Mouse (Mus musculus): Measurements from ENCODE around the gene Gstz1. TPM values are rescaled to one million over a fixed set of nuclear protein-coding genes. Genes with fewer than 3 reads are reported as not detected.
"Not testable (repeated sequence)": the region's sequence is repeated elsewhere in the genome, so short reads cannot be mapped to it uniquely, and the experiment has no call there.

Gene Gstz1
- polyA plus RNA-seq, 1 experiment: 749 TPM

DNA sequence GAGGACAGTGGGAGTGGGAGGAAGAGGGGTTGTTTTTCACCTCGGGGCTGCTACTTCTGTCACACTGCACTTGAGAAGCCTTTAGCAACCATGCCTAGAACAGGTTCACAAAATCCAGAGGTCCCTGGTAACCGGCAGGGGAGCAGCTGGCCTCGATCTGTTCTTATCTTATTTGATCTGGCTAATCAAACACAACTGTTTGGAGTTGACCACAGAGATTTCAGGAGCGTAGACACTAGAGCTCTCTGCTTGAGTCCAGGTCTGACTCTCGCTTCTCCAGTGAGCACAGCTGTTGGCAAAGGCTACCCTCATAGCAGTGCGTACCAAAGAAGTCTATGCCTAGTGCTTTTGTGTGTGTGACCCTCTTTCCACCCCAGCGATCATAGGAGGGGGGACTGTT, 11.1 kb downstream of the Gstz1 start:
- no peak for DNase-seq (ENCODE audit: low read depth)

- no peak for DNase-seq (ENCODE audit: low read depth)
Measured at GRCm38 (mm10) chr12:87160310-87160709, 13.3 kb downstream of the Gstz1 start.

DNA sequence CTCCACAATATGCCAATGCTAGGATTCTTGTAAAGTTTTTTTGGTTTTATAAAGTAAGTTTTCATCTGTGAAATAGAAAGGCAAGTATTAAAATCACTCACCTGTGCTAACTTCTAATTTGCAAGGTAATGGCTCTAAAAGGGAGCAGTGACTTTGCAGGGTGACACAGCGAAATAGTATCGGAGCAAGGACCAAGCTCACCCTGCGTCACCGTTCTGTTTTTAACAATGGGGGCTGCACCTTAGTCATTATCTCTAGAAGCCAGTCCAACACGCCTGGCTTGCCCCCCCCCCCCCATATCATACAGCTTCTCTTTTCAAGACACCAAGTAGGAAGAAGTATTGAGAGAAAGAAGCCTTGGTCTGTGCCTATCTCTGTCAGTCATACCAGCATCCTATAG, 13.8 kb downstream of the Gstz1 start:
- DNase-seq (ENCODE audit: low read depth): no peak

DNA sequence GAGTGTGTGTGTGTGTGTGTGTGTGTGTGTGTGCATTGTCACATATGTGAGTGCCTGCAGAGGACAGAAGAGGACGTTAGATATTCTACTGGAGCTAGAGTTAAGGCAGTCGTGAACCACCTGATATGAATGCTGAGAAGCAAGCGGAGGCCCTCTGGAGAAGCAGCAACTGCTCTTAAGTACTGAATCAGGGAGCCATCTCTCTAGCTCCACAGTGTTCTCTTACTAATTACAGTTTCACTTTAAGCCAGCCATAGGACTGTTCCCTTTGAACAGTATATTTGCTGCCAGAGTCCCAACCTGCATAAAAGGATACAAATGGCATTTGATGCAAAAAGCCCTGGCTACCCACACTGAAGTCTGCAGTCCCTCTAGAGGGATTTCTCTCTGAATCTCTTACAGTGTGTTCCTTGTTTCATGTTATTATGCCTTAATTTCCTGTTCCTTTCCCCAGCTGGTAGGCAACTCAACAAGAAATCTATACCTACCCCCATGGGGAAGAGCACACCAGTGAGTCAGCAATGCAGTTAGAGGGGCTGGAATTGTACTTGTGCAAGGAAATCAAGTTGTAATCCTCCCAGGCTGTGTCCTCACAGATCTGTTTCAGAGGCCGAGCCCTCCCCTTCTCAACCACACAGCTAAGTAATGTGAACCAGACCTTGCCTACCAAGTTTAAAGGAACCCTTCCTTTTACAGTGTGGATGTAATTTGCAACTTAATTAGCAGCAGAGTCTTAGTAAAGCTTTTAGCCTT, 28.4 kb downstream of the Gstz1 start:
- no peak for DNase-seq (ENCODE audit: low read depth)

DNA sequence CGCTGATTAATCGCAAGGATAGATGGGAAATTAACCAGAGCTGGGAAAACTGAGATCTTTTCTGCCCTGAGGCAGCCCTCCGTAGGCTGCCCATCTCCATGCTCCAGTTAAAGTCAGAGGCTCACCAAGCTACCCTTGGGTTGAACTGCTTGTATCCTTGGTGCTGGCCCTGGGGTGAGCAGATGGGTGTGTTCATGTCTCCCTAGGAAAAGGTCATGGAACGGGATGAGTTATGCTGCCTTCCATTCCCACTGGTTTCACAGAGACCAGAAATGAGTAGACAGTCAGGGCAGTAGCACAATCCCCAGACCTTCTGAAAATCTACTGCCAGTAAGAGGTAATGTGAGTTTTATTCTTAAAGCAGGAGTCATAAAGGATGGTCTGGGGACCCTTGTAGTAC, 30.7 kb downstream of the Gstz1 start:
- DNase-seq (ENCODE audit: low read depth): no peak

DNA sequence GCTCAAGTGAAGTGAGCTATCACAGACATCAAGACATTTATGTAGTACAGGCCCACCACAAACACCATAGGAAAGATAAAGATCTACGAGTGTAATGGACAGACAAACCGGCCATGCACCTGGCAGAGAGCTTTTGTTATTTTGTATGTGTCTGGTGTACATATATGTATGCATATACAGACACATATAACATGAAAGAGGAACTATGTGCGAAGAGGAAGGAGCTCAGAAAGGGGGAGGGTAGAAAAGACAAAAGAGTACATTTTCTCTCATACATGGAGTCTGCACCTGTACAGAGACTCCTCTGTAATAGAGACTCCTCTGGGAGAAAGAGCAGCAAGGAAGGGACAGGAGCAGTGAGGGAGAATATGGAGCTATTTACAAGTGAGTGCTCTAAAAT, 46.0 kb downstream of the Gstz1 start:
- no peak for DNase-seq (ENCODE audit: low read depth)

DNA sequence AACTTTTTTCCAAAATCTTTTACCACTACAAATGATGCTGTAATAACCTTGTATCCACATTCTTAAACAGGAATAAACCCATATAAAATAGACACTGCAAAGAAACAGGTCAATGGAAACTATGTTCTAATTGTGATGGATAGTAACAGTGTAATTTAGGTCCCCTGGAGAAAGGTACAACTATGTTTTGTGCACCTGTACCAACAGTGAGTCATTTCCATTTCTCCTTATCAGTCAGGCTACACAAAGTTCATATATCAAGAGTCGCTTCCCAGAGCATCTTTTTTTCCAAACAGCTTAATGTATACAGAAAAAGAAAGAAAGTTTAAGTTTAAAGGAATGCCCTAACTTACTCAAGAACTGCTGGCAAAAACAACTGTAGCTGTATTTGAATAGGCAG, 48.1 kb downstream of the Gstz1 start:
- no peak for DNase-seq (ENCODE audit: low read depth)

DNA sequence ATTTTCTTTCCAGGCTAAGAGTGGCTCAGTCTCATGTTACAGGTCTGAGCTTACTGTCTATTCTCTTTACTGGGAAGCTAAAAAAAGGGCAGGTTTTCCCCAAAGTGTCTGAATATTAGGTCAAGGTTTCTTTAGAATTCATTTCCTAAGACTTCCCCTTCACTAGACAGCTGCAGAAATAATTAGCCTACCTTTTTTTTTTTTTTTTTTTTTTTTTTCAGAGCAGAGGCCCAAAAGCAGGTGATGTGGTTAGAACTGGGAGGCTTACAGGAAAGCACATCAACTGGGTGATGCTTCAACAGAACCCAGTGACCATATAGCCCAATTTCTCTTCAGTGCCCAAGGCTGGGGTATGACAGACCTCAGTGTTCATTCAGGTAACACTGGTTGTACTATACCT, 49.3 kb downstream of the Gstz1 start:
- DNase-seq (ENCODE audit: low read depth): no peak

DNA sequence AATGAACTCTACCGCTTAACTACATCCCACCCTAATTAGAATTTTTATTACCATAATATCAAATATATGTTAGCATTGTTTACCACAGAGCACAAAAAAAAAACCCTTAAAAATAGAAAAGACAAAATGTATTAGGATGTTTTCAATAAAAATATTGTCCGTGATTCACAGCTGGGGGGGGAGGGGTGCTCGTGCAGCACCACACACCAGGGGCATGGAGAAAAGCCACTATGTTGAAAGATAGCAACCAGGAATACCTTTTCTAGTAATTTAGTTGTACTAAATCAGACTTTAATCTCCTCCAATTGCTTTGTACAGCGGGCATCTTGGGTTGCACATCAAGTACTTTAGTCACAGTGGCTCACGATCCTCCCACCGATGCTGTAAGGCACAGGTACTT, 51.8 kb downstream of the Gstz1 start:
- no peak for DNase-seq (ENCODE audit: low read depth)

GRCm38 (mm10) chr12:87199206-87199972, 52.4 kb downstream of the Gstz1 start, which contains the start of gene Samd15:
Samd15 (plus strand) TSS chr12:87199723.
- DNase-seq (ENCODE audit: low read depth): no peak

- no peak for DNase-seq (ENCODE audit: low read depth)
Measured at GRCm38 (mm10) chr12:87199973-87200586, 53.1 kb downstream of the Gstz1 start, which contains the start of gene Tmed8. Tmed8 (minus strand) TSS chr12:87200454.

- no peak for DNase-seq (ENCODE audit: low read depth)
Measured at GRCm38 (mm10) chr12:87201694-87202093, 54.7 kb downstream of the Gstz1 start.

DNA sequence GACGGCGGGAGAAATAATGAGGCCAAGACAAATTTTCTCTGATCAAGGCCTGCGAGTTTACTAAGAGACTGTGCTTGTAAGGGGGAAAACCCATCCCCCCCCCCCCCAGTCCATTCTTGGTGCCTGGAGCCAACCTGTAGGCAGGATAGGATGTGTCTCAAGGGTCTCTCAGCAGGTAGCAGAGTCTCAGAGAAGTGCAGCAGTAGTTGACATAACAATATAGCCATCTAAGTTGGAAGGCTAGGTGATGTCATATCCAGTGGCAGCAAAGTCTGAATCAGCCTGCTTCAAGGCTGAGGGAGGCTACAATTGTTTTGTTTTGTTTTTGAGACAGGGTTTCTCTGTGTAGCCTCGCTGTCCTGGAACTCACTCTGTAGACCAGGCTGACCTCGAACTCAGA, 58.8 kb downstream of the Gstz1 start:
- DNase-seq (ENCODE audit: low read depth): not testable (repeated sequence)

DNA sequence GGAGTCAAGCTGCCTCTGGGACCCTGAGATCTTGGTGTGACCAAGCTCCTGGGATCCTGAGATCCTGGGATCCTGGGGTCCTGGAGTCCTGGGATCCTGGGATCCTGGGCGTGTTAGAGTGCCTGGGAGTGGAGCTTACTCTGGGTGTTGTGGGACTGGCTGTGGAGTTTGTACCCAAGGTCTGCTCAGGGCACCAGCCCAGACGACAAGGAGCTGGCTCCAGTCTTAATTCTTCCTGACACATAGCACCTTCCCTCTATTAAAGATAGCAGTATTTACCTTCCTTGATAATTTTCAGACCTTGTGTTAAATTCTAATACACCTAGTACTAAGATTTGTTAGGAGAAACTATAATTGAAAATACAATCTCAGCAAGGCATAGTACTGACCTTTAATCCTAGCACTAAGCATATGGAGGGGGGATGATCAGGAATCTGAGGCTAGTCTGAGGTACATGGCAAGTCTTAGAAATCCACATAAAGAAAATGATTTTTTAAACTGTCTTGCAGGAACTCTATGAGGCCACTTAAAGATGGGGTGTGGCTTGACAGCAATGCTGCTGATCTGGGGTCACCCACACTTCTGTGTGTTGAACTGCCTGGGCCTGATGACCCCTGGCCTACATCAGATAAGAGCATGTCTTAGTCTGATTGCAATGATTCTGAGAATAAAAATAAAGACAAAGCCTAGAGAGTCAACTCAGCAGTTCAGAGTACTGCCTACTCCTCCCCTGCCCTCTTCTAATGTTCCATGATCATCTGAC, 66.1 kb downstream of the Gstz1 start:
- DNase-seq (ENCODE audit: low read depth): no peak

Other genes with a start within 250 kb of the Gstz1 start
- gene Cipc, start 200.1 kb upstream of the Gstz1 start, polyA plus RNA-seq (2012; rRNA removed): 41.0 and 44.5 TPM in 2 replicates
- not detected in 2 replicates for gene Zdhhc22, start 156.7 kb upstream of the Gstz1 start, polyA plus RNA-seq (2012; rRNA removed)
- gene Tmem63c, start 125.8 kb upstream of the Gstz1 start, polyA plus RNA-seq (2012; rRNA removed): 0.10 and 0.11 TPM in 2 replicates
- 1.6 and 1.7 TPM in 2 replicates for gene Ngb, start 44.6 kb upstream of the Gstz1 start, polyA plus RNA-seq (2012; rRNA removed)
- 12.6 and 16.3 TPM in 2 replicates for gene Pomt2, start 803 bp downstream of the Gstz1 start, polyA plus RNA-seq (2012; rRNA removed)
- 0.69 and 0.71 TPM in 2 replicates for gene Samd15, start 52.6 kb downstream of the Gstz1 start, polyA plus RNA-seq (2012; rRNA removed)
- 6.7 and 7.6 TPM in 2 replicates for gene Tmed8, start 53.3 kb downstream of the Gstz1 start, polyA plus RNA-seq (2012; rRNA removed)
- gene Noxred1, start 91.6 kb downstream of the Gstz1 start, polyA plus RNA-seq (2012; rRNA removed): 0.35 and 0.72 TPM in 2 replicates
- gene Vipas39, start 119.1 kb downstream of the Gstz1 start, polyA plus RNA-seq (2012; rRNA removed): 28.9 and 36.7 TPM in 2 replicates
- 49.4 and 62.6 TPM in 2 replicates for gene Ahsa1, start 119.3 kb downstream of the Gstz1 start, polyA plus RNA-seq (2012; rRNA removed)
- 6.0 and 8.6 TPM in 2 replicates for gene Ism2, start 152.5 kb downstream of the Gstz1 start, polyA plus RNA-seq (2012; rRNA removed)
- gene Sptlc2, start 241.2 kb downstream of the Gstz1 start, polyA plus RNA-seq (2012; rRNA removed): 12.5 and 17.0 TPM in 2 replicates

Data from gonadal fat pad, adult 2 months (tissue).